Mouse (Mus musculus): ENCODE results near the gene B4galnt3.
"Not testable (repeated sequence)": the region's sequence is repeated elsewhere in the genome, so short reads cannot be mapped to it uniquely, and the experiment has no call there.

B4galnt3 gene

DNA sequence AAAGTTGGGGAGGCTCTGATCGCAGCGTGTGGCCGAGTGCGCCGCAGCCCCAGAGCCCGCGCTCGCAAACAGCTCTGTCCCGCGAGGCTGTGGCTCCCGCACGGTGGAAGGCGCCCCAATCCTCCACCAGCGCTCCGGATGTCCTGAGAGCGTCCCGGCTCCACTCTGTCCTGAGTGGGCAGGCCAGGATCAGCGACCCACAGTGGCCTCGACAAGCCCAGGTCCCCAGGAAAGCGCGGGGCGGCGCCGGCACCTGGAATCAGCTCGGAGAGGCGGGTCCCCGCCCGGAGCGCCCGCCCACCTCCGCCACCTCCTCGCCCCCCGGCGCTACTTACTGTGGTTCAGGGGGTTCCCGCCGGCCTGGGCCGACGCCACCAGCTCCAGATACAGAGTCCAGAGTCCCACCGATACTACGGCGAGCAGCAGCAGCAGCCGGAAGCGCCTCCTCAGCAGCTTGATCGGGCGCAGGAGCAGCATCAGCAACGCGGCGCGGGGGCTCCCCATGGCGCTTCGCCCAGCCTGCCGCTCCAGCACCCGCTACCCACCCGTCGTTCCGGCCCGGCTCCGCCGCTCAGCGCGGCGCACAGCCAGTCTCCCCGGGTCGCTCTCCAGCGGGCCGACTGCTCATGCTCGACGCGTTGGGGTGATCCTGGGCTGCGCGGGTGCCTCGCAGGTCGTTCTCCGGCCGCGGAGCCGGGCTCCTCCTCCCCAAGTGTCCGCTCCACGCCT lies at the start of gene B4galnt3, which contains the start of gene D330020A13Rik:
Gene B4galnt3, minus strand, starts transcription at position 504 of the 729 bp plus-strand sequence.
Gene D330020A13Rik, plus strand, starts transcription at position 309 of the 729 bp plus-strand sequence.
- DNase-seq (ENCODE audit: low read depth, low spot score) = peak; percentile 17

DNA sequence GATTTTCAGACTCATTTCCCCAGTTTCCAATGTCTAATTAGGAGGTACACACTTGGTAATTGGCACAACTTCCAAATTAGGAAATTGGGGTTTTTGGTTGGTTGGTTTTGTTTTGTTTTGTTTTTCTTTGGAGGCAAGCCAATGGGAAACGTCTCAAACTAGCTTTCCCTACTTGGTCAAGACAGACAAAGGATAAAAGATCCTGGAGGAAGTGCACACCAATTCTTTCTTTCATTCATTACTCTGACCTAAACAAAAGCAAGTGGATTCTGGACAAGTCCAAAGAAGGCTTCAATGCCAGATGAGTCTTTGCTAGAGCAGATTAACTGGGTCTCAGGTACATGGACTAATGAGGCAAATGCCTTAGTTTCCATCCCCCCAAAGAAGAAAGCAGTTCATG lies 49.6 kb upstream of the B4galnt3 start:
- no peak for DNase-seq (ENCODE audit: low read depth, low spot score)

DNA sequence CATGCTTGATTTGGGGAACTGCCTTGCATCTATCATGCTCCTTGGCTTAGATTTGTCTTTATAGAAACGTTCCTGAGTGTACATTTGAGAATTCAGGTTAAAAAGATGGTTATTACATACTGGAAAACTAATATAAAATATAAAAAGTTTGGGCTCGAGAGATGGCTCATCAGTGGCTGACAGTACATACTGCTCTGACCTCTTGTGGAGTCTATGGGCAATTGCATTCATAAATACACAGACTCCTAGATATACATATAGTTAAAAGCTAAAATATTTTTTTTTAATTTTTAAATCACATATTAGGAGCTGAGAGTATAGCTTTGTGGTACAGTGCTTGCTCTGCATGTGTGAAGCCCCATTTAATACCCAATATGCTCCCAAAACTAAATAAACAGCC lies 38.0 kb upstream of the B4galnt3 start:
- DNase-seq (ENCODE audit: low read depth, low spot score) = no peak

DNA sequence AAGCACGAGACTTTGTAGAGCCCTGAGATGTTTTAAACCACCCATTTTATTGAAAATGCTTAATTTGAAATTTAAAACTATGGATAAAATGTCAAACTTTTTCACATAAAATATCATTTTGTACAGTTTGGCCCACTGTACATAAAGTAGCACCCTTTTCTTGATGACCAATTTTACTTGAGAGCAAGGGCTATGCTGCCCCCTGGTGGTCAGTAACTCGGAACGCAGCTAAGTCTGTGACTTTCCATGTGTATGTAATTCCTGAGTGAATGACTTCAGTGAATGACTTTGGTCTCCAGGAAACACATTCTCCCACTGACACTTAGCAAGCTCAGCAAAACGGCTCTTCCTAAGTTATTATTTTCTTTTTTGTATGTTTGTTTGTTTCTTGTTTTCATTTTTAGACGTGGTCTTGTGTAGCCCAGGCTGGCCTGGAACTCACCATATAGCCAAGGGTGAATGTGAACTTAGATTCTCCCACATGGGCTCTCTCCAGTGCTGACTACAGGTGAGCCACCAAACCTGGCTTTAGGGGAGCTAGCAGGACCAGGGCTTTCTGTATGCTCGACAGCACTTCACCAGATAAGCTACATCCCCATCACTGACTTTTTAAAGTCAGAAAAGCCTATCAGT lies 30.1 kb upstream of the B4galnt3 start:
- DNase-seq (ENCODE audit: low read depth, low spot score) = peak; percentile 69

DNA sequence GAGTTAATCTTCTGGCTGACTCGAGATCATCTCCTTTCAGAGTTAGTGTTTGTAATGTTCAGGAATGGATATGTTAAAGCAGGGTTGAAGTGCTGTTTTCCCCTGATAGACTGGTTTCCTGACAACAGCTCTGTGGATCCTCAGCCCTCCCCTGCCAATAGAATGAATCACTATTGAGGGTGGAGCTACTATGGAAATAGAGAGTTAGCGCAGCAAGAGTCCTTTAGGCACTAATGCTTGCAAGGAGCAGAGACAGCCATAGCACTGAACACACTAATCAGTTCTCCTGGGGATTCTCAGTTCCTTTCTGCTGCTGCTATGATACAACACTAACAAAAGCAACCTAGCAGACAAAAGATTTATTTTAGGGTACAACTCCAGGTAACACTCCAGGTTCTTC lies 26.0 kb upstream of the B4galnt3 start:
- no peak for DNase-seq (ENCODE audit: low read depth, low spot score)

DNA sequence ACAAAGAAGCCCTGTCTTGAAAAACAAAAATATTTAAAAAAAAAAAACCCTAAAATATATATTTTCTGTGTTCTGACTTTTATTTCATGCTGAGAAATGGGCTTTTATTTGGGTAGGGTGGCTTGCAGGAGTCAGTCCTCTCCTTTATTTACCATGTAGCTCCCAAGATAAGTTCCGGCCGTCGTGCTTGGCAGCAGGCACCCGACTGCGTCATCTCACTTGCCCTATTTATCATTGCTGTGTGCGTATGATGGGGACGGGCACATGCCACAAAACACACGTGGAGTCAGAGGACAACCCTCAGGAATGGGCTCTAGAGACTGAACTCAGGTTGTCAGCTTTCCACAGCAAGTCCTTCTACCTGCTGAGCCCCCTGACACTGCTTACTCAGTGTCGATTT lies 24.8 kb upstream of the B4galnt3 start:
- no peak for DNase-seq (ENCODE audit: low read depth, low spot score)

DNA sequence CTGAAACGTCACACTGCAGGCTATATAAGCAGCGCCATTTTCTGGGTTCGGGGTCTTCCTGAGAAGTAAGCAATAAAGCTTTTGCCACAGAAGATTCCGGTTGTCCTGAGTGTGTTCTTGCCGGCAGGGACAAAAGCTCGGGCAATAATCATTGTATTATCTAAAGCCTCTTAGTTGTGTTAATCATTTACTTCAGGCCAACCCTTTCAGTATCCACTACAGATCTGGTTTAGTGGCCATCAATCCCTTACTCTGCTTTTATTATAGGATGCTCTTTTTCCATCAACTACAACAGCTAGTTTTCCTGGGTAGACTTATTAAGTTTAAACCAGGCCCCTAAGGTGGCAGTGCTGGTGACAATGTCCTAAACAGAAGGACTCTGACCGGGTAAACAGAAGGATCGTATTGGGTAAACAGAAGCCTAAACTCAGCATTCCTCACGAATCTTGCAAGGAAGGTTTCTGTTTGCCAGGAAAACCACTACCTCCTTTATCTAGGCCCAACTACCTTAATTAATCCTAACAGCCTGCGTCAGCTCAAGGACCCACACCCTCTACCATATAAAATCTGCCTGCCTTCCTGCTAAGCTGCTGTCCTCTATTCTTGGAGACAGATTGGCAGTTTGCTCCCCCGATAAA lies 24.1 kb upstream of the B4galnt3 start:
- no peak for DNase-seq (ENCODE audit: low read depth, low spot score)

DNA sequence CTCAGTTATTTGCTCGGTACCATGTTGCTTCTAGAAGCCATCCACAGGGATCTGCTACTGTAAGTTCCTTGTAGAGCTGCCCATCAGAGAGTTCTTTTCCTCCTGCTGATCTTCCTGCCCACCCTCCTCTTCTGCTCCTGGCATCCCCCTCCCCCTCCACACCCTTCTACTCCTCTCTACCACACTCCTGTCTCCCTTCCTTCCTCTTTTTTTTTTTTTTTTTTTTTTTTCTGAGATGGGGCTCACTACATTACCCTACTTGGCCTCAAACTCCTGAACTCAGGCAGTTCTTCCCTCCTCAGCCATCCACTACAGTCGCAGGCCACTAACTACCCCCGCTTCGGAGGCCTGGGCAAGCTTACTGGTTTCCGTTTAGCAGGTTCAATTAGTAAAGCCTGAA lies 18.1 kb upstream of the B4galnt3 start:
- DNase-seq (ENCODE audit: low read depth, low spot score) = no peak

DNA sequence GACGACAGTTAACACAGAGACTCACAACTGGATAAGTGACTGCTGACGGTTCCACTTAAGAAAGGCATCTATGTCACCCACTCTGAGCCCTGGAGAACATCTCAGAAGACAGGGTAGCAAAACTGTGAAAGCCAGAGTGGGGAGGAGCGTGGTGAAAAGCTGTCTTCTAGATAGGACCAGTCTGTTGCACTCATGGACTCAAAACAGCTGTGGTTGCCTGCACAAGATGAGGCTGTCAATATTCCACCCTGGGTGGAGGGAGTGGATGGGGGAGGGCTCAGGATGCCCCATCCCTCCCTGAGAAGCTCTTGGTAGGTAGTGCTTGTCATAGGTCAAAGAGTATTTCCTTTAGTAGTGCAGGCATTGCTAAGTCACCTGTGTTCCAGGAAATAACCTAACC lies 15.4 kb upstream of the B4galnt3 start:
- no peak for DNase-seq (ENCODE audit: low read depth, low spot score)

DNA sequence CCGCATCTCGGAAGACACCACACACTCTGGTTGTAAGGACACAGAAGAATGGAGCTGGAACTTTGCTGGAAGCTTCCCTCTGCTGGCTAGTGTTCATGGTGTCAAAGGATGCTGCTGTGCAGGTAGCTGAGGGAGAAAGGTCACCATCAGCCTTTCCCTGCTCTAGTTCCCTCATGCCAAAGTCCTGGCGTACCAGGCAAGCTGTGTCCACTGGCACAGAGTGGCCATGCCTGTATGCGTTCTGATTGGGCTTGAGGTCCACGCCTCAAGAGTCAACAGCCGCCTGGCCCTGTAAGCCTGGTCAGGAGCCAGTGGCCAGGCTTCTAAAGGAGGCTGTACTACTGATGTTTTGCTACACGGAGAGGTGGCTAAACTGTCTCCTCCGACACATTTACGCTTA lies 15.0 kb upstream of the B4galnt3 start:
- DNase-seq (ENCODE audit: low read depth, low spot score) = no peak

DNA sequence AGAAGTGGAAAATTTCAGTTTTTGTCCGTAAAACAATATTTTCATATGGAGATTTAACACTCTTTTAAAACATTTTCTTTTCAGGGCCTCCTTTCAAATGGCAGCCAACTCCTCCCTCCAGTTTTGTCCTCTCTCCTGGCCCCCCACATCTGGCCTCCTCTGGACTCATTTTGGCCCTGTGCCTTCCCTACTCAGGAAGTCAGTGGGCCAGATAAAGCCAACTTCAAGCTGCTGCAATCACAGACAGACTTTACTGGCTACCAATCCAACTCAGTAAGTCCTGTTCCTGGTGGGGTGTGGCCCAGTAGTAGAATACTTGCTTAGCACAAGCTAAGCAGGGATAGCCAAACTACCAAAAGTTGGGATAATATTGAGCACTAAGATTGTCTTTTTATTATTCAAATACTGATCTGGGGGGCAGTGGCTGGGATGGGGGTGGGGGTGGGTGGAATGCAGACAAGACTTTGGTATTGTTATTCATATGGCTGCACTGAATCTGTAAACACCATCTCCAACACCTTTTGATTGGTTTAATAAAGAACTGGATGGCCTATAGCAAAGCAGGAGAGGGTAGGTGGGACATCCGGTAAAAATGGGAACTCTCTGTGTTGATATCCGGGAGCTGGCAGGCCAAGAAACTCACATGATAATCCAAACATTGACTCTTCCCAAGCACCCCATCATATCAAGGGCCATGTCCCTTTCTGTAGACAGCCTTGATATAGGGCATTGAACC lies 12.7 kb upstream of the B4galnt3 start:
- no peak for DNase-seq (ENCODE audit: low read depth, low spot score)

DNA sequence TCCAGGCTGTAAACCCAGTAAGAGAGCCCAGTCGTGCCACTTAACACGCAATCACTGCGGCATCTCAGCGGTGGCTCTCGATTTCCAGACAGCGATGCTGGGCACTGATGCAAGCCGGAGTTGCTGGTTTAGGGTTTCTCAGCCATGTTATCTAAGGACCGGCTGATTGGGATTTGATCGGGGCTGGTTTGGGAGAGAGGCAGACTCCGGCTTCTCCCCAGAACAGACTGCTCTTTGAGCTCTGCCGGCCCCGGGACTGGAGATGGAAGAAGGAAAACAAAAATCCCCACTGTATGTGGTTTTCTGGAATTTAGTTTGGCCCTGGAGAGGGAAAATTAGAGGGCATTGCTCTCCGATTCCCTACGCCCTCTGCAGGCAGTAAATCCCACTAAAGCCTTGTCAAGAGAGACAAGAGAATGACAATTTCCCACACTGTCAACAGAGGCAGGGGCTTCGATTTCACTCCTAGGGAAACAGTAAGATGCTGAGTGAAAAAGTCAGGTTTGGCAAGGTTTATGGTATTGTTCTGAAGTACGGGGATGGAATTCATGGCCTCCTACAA lies 8.5 kb upstream of the B4galnt3 start:
- no peak for DNase-seq (ENCODE audit: low read depth, low spot score)

DNA sequence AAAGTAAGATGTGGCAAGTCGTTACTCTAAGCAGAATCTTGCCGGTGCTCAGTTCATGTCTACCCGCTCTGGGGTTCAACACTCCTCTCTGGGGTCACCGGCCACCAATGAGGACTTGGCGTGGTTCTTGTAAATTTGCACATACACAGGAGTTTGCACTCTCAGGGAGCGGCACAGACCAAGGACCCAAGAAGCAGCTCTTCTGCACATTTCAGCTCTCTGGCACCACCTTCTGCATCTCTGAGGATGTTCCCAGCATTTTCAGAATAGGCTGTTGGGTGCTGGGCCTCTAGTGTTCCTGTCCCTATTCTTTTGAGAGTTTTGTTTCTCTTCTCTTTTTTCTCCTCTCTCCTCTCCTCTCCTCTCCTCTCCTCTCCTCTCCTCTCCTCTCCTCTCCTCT lies 6.8 kb upstream of the B4galnt3 start:
- DNase-seq (ENCODE audit: low read depth, low spot score) = peak; percentile 29

DNA sequence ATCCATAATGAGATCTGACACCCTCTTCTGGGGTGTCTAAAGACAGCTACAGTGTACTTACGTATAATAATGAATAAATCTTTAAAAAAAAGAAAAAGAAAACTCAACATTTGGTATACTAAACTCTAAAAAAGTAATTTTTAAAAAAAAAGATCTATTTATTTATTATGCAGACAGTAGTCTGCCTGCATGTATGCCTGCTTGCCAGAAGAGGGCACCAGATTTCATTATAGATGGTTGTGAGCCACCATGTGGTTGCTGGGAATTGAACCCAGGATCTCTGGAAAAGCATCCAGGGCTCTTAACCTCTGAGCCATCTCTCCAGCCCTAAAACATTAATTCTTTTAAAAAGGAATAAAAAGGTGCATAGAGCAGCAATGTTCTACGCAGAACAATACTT lies 2.2 kb upstream of the B4galnt3 start:
- not testable (repeated sequence) for DNase-seq (ENCODE audit: low read depth, low spot score)

DNA sequence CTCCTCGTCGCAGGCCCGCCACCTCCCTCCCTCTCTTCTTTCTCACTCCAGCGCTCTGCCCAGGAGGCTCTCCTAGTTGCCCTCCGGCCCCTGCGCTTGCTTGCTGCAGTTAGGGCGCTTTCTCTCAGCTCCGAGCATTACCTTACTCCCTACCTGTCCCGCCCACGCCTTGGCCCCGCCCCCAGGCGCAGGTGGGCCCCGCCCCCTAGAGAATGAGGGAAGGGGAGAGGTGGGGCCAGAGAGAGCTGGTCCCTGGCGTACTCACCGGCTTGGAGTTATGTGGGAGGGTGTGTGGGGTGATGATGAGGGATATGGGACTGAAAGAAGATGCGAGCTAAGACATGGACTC lies 400 bp upstream of the B4galnt3 start:
- peak; percentile 11 for DNase-seq (ENCODE audit: low read depth, low spot score)

DNA sequence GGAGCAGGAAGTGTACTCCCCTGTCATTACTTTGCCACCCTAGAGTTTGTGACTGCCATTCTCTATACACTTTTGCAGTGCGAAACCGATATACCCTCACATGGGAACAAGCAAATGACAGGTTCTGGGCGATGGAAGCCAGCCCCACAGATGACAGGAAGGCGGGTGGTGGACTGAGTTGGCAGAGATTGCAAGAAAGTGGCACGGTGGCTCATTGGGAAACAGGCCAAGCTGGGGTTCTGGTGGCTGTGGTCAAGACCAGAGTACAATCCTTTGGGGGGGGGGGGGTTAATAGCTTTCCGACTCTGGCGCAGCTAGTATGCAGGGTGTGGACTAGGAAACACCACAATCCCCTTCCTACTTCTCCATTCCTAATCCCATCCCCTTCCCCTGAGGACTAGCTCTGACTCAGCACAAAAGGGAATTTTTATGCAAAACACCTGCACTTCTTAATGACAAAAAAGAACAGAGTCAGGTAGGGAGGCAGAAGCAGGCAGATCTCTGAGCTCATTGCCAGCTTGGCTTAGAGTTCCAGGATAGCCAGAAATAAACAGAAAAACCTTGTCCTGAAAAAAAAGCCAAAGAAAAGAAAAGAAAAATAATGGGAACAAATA lies 2.9 kb downstream of the B4galnt3 start:
- no peak for DNase-seq (ENCODE audit: low read depth, low spot score)

DNA sequence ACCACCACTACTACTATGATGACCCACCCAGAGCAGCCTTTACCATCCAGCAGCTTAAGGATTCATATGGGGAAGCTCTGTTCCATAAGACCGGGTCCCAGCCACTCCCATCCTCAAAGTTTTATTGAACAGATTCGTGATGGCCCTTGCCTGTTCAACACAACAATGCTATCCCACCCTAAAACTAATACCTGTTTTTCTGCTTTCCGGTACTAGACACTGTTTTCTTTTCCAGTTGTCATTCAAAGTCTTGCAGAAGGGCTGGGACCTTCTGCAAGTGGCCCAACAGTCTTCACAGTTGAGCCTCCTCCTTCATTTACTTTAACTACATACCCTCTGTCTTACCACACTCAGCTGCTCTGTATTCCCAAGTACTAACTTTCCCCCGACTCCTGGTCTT lies 4.9 kb downstream of the B4galnt3 start:
- no peak for DNase-seq (ENCODE audit: low read depth, low spot score)

DNA sequence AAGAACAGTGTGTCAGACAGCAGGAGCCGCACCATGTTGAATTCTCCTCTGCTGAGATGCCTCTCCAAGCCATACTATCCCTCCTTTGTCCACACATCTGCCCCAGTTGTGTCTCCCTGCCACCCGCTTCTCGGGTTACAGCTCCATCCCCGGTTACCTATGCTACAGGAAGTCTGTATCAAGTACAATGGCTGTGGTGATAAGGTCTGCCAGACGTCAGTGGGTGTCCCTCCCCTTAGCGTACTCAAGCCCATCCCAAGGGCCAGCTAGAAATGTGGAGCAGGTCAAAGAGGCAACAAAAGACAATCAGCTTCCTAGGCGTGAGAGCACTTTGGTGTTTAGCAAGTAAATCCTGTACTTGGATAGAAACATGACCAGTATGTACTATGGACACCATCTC lies 5.8 kb downstream of the B4galnt3 start:
- no peak for DNase-seq (ENCODE audit: low read depth, low spot score)

DNA sequence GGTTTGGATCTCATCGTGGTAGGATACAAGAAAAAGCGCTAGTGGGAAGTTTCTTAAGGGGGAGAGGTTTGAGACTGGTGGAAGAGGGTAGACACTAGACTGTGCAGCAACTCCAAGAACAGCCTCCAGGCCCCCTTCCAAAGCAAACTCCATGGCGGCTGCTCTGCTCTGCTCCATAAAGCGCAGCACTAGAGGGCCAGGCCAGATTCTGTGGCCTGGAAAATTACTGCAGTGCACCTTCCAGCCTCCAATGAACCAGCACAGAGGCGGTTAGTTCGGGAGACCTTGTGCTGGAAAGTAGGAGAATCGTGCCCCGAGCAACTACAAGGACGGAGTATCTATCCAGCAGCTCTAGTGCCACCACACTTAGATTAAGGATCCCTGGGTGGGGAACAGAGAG lies 7.1 kb downstream of the B4galnt3 start:
- no peak for DNase-seq (ENCODE audit: low read depth, low spot score)

DNA sequence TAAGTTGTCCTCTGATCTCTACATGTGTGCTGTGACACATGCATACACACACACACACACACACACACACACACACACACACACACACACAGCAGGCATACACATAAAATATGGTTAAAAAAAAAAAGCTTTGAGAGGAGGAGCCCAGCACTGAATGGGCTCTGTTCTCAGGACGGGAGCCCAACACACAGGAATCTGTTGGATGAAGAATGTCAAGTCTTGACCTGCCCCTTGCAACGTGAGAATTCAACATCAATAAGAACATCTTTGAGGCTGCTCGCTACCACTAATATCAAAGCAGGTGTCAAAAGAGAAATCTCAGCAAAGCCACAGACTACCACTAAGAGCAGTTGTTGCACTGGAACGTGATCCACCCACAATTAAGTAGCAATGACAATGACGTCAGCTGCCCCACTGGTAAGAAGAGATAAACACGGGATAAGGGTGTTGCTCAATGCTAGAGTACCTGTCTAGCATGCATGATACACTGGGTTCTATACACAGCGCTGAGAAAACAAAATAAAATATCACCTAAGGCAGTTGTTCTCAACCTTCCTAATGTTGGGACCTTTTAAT lies 17.4 kb downstream of the B4galnt3 start:
- no peak for DNase-seq (ENCODE audit: low read depth, low spot score)

DNA sequence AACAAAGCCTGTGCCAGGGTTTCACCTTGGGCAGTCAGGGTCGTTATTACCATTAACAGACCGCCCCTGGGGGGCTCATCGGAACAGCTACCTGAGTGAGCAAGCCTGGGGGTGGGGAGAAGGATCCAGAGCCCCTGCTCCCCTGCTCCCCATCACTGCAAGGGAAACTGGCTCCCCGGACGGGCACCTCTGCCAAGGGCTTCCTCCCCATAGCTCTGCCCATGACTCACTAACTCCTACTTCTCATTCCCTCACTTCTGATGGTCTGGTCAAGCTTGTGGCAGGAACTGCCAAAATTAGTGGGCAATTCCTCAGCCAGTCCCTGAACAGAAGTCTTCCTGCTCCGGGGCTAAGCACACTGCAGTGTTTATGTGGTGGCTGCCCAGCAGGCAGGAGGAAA lies 19.1 kb downstream of the B4galnt3 start:
- no peak for DNase-seq (ENCODE audit: low read depth, low spot score)
